Mouse (Mus musculus): ENCODE measurements around the gene Ubald2.

DNA sequence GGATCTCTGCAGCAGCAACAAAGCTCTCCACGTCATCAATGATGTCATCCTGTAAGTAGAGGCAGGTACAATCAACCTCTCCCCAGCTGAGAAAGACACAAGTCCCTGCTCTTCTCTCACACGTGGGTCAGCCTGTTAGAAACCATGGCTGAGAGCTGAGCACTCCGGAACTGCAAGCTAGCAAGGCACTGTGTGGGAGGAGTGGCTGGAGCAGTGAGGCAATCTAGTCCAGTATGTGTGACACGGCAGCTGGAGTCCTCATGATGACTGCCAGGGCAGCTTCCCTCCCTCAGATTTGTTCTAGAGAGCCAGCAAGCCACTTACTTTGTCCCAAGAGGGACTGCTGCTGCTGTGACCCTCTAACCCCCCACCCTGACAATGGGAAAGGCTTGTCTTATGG lies 38.4 kb downstream of the Ubald2 start:
- TF ChIP-seq POLR2A (IDR thresholded peaks at IDR 0.05; ENCODE audit: extremely low read depth, insufficient read depth, low read length) (no peak), CTCF (IDR thresholded peaks at IDR 0.05; ENCODE audit: extremely low read depth, insufficient read depth, low read length) (no peak)

All from cortical plate, adult 2 months (tissue).